Mouse (Mus musculus) subcutaneous adipose tissue, adult 2 months (tissue): ENCODE measurements around the gene BC025920. TPM values are rescaled to one million over a fixed set of nuclear protein-coding genes. Genes with fewer than 3 reads are reported as not detected.

Source experiments
- polyA plus RNA-seq: library from polyadenylated mRNA; depleted of rRNA; stranded (reverse); fragments of >200 nt; gene quantifications from 2 replicates; pipeline ENCODE4 v1.2.3, GENCODE M21; 2012; ENCODE audit warnings: low replicate concordance; rRNA removed

BC025920 gene
- polyA plus RNA-seq: 1.1 and 1.3 TPM in 2 replicates

DNA sequence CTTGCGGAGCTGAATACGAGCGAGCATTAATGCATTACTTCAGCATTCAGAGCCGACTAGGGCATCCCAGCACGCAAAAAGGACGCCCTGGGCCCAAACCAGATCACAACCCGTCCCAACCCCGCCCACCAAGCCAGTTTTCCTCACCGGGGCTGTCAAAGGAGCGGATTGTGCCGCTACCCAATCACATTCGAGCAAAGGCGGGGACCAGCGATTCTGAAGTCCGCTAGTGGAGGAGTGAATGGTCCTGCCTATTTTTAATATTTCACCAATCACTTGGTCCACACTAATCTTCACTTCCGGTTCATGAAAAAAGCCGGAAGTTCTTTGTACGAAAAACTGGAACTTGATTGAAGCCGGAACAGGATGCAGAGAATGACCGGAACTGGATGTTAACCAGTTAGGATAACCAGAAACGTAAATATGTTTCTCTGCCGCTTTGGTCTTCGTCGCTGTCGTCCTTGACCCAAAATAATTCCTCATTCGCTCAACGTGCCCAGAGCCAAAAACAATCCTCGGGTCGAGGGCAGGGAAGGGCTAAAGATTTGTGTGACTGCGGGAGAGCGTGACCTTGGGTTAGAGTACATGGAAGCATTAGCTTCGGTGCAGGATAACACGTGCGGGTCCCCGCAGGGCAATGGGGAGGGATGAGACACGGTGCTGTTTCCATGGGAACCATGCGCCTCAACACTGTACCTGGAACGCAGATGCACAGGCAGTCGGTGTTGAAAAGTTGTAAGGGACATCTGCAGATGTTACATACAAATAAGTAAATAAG is at the start of gene BC025920:
BC025920 (plus strand) TSS at position 297 of the 778 bp plus-strand sequence.

GRCm38 (mm10) chr10:81559163-81559626 is 46.9 kb upstream of the BC025920 start, which contains the start of gene Aes:
Gene Aes, plus strand, starts transcription at chr10:81559488.

GRCm38 (mm10) chr10:81574081-81575056 is 31.7 kb upstream of the BC025920 start, which contains the start of gene Tle2:
Gene Tle2, plus strand, starts transcription at chr10:81574561.

GRCm38 (mm10) chr10:81600738-81601203 is 5.3 kb upstream of the BC025920 start, which contains the start of gene Tle6:
Gene Tle6, minus strand, starts transcription at chr10:81601073.

GRCm38 (mm10) chr10:81626994-81627835 is 21.1 kb downstream of the BC025920 start, which contains the start of gene Sirt6:
Gene Sirt6, minus strand, starts transcription at chr10:81627797.

GRCm38 (mm10) chr10:81628390-81628789 is 22.3 kb downstream of the BC025920 start, which contains the start of gene Ankrd24:
Gene Ankrd24, plus strand, starts transcription at chr10:81628540.

DNA sequence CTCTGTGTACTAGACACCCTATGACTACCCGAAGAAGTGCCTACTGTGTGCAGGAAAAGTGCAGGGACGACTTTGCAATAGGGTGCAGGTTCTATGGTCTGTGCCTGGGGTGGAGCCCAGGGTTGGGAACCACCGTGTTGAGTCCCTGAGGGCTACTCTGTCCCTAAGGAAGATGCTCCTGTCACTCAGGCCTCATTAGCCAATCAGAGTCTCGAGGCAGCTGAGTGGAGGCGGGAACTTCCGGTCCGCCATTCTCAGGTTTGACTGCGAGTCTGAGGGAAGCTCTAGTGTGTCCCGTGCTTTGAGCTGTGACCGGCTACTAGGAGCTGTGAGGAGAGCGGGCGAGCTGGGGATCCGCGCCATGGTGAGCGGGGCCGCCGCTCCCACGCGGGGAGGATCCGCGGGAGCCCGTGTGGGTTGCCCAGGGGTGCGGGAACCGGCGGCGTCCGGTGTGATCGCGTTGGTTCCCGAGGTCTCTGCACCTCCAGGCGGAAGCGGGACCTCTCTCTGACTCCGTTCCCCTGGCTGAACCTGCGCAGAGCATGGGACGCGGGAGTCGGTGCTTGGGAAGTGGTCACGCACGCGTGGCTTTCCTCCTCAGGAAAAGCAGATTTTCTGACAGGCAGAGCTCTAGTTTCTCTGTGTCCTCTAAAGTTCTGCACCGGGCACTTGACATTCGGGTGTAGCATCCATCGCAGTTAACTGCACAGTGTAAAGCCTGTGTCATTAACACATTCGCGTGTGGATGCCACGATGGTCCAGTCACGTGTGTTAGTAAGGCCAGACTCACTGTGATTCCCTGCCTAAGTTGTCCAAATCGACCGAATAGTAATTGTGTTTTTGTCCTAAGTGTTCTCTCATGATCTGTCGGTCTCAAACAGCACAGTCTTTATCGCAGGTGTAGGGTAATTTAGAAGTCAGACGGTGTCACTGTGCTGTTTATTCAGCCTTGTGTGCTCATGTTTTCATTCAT is 43.0 kb downstream of the BC025920 start, which contains the start of gene Gm10778:
Gm10778 (plus strand) TSS at position 257 of the 973 bp plus-strand sequence.

Other genes starting within 250 kb of the BC025920 start
- gene Mfsd12, start 248.8 kb upstream of the BC025920 start, polyA plus RNA-seq: 38.6 and 41.1 TPM in 2 replicates
- 0.43 and 1.8 TPM in 2 replicates for gene 4930404N11Rik, start 240.5 kb upstream of the BC025920 start, polyA plus RNA-seq
- 56.1 and 75.2 TPM in 2 replicates for gene Fzr1, start 227.8 kb upstream of the BC025920 start, polyA plus RNA-seq
- 61.5 and 66.9 TPM in 2 replicates for gene Dohh, start 221.8 kb upstream of the BC025920 start, polyA plus RNA-seq
- gene Gm48551, start 221.8 kb upstream of the BC025920 start, polyA plus RNA-seq: 3.2 and 5.1 TPM in 2 replicates
- 1.5 and 1.8 TPM in 2 replicates for gene Gm48552, start 217.3 kb upstream of the BC025920 start, polyA plus RNA-seq
- 9.8 and 12.3 TPM in 2 replicates for gene Smim24, start 213.2 kb upstream of the BC025920 start, polyA plus RNA-seq
- 67.7 and 99.8 TPM in 2 replicates for gene Nfic, start 150.6 kb upstream of the BC025920 start, polyA plus RNA-seq
- 0.70 and 0.93 TPM in 2 replicates for gene Celf5, start 123.6 kb upstream of the BC025920 start, polyA plus RNA-seq
- gene Ncln, start 109.9 kb upstream of the BC025920 start, polyA plus RNA-seq: 174 and 241 TPM in 2 replicates
- 7.2 and 9.4 TPM in 2 replicates for gene S1pr4, start 106.1 kb upstream of the BC025920 start, polyA plus RNA-seq
- 3.8 and 5.3 TPM in 2 replicates for gene Gna15, start 82.0 kb upstream of the BC025920 start, polyA plus RNA-seq
- gene Gna11, start 61.1 kb upstream of the BC025920 start, polyA plus RNA-seq: 141 and 164 TPM in 2 replicates
- gene Aes, start 46.8 kb upstream of the BC025920 start, polyA plus RNA-seq: 885 and 1,244 TPM in 2 replicates
- 43.6 and 76.2 TPM in 2 replicates for gene Tle2, start 31.7 kb upstream of the BC025920 start, polyA plus RNA-seq
- 9.9 and 14.9 TPM in 2 replicates for gene Tle6, start 5.2 kb upstream of the BC025920 start, polyA plus RNA-seq
- 24.8 and 39.4 TPM in 2 replicates for gene Sirt6, start 21.5 kb downstream of the BC025920 start, polyA plus RNA-seq
- 36.2 and 58.5 TPM in 2 replicates for gene Ankrd24, start 22.3 kb downstream of the BC025920 start, polyA plus RNA-seq
- gene Gm10778, start 42.8 kb downstream of the BC025920 start, polyA plus RNA-seq: 0.34 and 0.55 TPM in 2 replicates
- 0.60 and 1.3 TPM in 2 replicates for gene Zfp433, start 98.6 kb downstream of the BC025920 start, polyA plus RNA-seq
- 0.44 and 1.3 TPM in 2 replicates for gene Gm3055, start 164.9 kb downstream of the BC025920 start, polyA plus RNA-seq
- gene Gm4767, start 205.9 kb downstream of the BC025920 start, polyA plus RNA-seq: not detected in 2 replicates